Mouse (Mus musculus) frontal cortex, adult 2 months (tissue): ENCODE results near the gene Zyx. TPM values are rescaled to one million over a fixed set of nuclear protein-coding genes. Genes with fewer than 3 reads are reported as not detected.
A peak's percentile ranks its signal among the peaks of the same experiment; 100 is the strongest.

Experiments
- DNase-seq, 2 experiments: peaks; one replicate each; pipeline ENCODE4 v3.0.0; 2022; ENCODE audit warnings: low spot score in 1 of 2; ENCODE audit errors: extremely low spot score in 1 of 2
- polyA plus RNA-seq: library from polyadenylated mRNA; depleted of rRNA; stranded (reverse); fragments of >200 nt; gene quantifications from 2 replicates; pipeline ENCODE4 v1.2.3, GENCODE M21; 2012; rRNA removed

Zyx gene
- polyA plus RNA-seq, 1 experiment = 59.7 TPM

DNA sequence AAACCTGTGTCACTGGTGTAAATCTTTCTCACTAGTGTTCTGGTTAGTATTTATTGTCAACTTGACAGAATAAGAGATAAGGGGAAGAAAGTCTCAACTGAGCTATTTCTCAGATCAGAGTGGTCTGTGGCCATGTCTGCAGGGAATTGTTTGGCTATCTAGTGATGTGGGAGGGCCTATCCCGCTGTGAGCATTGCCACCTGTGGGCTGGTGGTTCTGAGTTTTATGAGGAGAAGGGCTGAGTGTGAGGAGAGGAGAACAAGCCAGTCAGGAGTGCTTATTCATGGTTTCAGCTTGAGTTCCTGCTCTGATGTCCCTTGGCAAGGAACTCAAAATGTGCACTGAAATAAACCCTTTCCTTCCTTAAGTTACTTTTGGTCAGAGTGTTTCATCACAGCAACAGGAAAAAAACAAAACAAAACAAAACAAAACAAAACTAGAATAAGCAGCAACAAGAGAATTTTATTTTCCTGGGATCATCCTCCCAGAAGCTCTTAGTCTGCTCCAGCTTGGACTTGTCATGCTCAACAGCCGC, 42.4 kb downstream of the Zyx start:
- no peak for DNase-seq

DNA sequence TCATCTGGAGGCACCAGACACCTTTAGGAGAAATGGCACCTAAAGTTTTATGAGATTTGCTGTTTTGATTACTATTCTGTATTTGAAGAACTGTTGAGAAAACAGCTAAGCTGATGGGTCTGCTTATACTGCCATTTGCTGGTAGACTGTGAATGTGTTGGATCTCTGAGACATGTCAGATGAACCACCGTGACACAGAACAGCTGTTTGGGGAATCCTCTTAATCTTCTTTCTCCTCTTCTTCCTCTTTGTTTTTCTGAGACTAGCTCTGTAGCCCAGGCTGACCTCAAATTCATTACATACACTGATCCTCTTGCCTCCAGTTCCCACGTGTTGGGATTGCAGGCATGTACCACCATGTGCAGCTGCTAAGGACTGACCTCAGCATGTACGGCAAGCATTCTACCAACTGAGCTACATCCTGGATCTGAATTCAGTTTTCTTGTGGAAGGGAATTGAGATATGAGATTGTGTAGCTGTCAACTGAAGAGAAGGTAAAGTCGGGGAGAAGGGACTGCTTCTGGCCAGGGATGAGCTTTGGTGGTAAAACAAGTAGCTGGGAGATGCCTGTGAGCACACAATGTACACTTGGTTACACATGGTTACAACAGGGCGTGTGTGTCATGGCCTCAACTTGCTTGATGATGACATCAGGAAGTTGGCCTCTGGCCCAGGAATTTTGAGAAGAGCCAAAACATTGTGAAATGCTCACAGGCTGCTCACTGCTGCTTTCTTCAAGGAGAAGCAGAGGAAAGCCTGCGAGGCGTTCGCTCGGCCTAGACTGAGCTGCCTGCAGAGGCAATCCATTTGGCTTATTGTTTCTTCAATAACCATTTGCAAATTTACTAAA, 46.8 kb downstream of the Zyx start:
- peak in 1 of 2 experiments; percentile 26 for DNase-seq

DNA sequence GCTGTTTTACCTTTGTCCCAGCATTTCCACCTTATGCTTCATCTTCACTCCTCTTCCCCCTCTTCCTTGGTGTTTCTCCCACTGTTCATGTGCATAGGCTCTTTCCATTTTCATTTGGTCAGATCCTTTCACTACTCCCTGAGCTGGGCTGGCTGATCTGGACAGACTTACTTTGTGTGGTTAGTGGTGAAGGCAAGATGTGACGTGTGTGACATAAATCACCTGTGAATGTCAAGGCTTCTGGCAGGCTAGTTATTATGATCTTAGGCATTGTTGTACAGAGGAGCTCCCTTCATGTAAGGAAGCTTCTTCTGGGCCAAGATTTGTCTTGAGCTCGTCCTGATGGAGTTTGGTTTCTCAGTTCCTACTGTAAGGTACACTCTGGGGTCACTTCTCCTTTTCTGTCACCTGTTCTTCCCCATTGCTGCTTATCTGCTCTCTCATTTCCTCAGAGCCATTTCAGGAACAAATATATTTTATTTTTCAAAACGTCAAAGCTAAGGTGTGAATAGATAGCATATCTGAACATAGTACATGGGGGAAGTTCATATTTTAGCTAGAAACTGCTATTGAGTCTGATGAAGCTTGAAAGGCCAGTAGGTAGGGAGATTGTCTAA, 47.7 kb downstream of the Zyx start:
- DNase-seq = no peak

DNA sequence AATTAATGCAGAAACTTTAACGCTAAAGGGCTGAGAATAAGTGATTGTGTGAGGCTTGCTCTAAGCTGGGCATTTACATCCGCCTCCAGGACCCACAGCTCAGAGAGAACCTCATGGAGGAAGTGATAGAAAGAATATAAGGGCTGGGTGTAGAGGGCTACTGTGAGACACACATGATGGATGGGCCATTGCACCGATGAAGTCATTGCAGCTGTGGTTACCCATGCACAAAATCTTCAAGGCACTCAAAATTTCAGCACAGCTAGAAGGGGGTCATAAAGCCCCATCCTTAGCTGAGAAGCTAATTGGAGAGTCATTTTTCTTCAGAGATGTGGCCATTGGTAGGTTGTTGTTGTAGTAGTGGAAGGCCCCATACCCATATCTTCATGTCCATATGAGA, 48.9 kb downstream of the Zyx start:
- no peak for DNase-seq

DNA sequence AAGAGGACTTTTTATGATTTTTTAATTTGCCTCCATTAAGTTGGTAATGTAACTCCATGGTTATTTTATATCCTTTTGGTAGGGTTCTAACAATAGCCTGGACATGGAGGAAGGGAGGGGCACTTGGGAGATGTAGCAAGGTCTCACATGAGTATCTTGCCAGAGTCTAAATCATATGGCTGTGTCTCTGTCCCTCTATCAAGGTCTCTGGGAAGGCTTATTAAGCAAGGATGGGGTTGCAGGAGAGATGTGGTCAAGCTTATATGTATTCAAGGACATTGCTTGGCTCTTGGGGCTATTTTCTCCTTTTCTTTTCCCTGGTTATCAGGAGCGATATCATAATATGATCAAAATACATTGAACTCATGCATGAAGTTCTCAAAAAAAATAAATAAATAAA, 49.6 kb downstream of the Zyx start:
- DNase-seq = no peak

GRCm38 (mm10) chr6:42399938-42400337, 50.5 kb downstream of the Zyx start, which contains the start of gene Tas2r143:
Gene Tas2r143, plus strand, starts transcription at chr6:42400238.
- no peak for DNase-seq

GRCm38 (mm10) chr6:42405134-42405533, 55.7 kb downstream of the Zyx start, which contains the start of gene Tas2r135:
Gene Tas2r135, plus strand, starts transcription at chr6:42405434.
- no peak for DNase-seq

Other genes starting within 250 kb of the Zyx start
- gene Tas2r139, start 208.7 kb upstream of the Zyx start, polyA plus RNA-seq = not detected in 2 replicates
- not detected in 2 replicates for gene Tas2r144, start 134.3 kb upstream of the Zyx start, polyA plus RNA-seq
- gene Gstk1, start 103.7 kb upstream of the Zyx start, polyA plus RNA-seq = 25.6 and 25.7 TPM in 2 replicates
- gene Tmem139, start 87.7 kb upstream of the Zyx start, polyA plus RNA-seq = not detected in 2 replicates
- 29.1 and 30.8 TPM in 2 replicates for gene Casp2, start 84.6 kb upstream of the Zyx start, polyA plus RNA-seq
- 9.0 and 9.1 TPM in 2 replicates for gene Clcn1, start 62.9 kb upstream of the Zyx start, polyA plus RNA-seq
- 85.7 and 92.4 TPM in 2 replicates for gene Fam131b, start 25.0 kb upstream of the Zyx start, polyA plus RNA-seq
- gene Epha1, start 23.6 kb downstream of the Zyx start, polyA plus RNA-seq = 0.23 and 0.52 TPM in 2 replicates
- 0.17 and 0.18 TPM in 2 replicates for gene Tas2r143, start 50.6 kb downstream of the Zyx start, polyA plus RNA-seq
- gene Tas2r135, start 55.8 kb downstream of the Zyx start, polyA plus RNA-seq = 0.08 and 0.14 TPM in 2 replicates
- not detected in 2 replicates for gene Tas2r126, start 84.9 kb downstream of the Zyx start, polyA plus RNA-seq
- gene Olfr458, start 115.6 kb downstream of the Zyx start, polyA plus RNA-seq = not detected in 2 replicates
- not detected in 2 replicates for gene Olfr457, start 126.7 kb downstream of the Zyx start, polyA plus RNA-seq
- gene Olfr456, start 137.6 kb downstream of the Zyx start, polyA plus RNA-seq = not detected in 2 replicates
- not detected in 2 replicates for gene Olfr455, start 198.0 kb downstream of the Zyx start, polyA plus RNA-seq
- not detected in 2 replicates for gene Tcaf3, start 248.1 kb downstream of the Zyx start, polyA plus RNA-seq